Mouse (Mus musculus): Measurements from ENCODE around the gene Hsdl1.

GRCm38 (mm10) chr8:119604996-119605395 is 30.0 kb upstream of the Hsdl1 start, which contains the start of gene Taf1c:
- TF ChIP-seq CTCF (IDR thresholded peaks at IDR 0.05; ENCODE audit: extremely low read depth, insufficient read length, insufficient replicate concordance, low read depth, low read length) (peak; percentile 87), POLR2A (IDR thresholded peaks at IDR 0.05; ENCODE audit: low read depth, low read length) (no peak; the same call in 1 of the 2 replicates)

All from small intestine, adult 2 months (tissue).